Mouse (Mus musculus) yolk sac, embryonic 10.5 days (tissue): ENCODE data around the gene Gm340.

Experiments used
- DNase-seq: peaks from one replicate; pipeline ENCODE4 v3.0.0-alpha.2; 2017; ENCODE audit warnings: low spot score

The Gm340 gene

DNA sequence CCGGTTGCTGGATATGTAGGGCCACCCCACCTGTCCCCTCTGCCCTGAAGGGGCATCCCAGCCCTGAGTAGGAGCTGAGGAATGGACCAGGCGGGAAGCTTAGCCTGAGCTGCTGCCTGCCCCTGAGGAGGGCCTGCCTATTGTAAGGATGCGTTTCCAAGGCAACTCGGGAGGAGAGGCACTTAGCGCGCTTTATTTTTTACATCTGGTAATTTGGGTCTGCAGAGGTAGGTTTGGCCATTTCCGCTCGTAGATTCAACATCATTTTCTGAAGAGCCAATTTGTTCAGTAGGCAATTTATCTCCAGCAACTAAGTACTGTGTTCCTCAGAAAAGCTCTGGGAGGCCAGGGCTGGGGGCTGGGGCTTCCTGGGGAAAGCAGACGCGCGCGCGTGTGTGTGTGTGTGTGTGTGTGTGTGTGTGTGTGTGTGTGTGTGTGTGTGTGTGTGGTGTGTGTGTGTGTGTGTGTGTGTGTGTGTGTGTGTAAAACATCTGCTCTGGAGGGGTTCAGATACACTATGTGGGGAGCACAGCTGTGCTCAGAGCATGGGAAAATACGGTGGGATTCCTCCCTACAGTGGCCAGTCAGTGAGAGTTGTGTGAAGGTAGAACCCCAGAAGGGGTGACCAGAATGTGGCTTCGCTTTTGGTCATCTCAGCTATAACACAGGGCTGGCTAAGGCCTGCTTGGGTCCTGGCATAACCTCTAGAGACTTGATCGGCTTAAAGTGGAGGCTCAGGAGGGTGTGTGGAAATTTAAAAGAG, 31.3 kb downstream of the Gm340 start:
- no peak for DNase-seq

- no peak for DNase-seq
Observed at GRCm38 (mm10) chr19:41615606-41616224, 33.5 kb downstream of the Gm340 start.

- no peak for DNase-seq
Observed at GRCm38 (mm10) chr19:41616274-41616673, 34.1 kb downstream of the Gm340 start.

DNA sequence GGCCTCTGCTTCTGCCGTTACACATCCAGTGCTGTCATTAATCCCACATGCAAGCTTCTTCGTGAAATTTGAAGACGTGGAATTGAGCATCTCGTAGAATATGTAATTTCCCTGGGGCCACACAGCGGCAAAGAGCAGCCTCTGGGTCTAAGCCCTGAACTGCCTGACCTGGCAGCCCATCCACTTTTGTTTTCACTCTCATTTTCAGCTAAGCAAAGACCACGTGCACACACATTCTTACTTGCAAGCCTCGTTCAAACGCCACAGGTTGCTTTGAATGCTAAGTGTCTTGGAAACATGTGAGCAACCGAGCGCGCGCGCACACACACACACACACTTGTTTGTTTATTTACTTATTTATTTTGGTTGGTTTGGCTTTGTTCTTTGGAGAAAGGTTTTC, 34.9 kb downstream of the Gm340 start:
- no peak for DNase-seq

GRCm38 (mm10) chr19:41618153-41618657, 36.0 kb downstream of the Gm340 start:
- DNase-seq = no peak

DNA sequence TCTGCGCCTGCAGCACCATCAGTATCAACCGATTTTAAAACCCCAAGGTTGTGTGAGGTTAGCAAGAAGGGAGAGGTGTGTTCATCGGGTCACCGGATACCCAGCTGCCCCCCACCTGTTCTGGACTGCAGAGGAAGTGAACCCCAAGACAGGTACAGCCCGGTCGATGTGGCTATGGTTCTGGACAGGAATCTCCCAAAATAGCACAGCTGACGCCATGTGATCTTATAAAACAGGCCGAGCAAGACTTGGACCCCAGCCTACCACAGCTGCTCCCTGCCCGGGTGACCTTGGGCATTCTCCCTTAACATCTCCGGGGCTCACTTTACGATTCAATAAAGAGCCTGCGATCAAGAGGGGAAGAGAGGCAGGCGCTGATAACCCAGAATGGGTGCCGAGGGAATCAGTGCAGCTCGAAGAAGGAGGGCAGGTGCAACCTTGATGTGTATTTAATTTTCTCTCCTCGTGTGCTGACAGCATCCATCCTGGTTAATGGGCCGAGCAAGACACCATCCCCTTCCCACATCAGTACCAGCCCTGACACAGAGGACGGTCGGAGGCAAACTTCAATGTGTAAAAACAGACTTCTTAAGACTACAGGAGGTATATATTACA, 36.7 kb downstream of the Gm340 start:
- no peak for DNase-seq

DNA sequence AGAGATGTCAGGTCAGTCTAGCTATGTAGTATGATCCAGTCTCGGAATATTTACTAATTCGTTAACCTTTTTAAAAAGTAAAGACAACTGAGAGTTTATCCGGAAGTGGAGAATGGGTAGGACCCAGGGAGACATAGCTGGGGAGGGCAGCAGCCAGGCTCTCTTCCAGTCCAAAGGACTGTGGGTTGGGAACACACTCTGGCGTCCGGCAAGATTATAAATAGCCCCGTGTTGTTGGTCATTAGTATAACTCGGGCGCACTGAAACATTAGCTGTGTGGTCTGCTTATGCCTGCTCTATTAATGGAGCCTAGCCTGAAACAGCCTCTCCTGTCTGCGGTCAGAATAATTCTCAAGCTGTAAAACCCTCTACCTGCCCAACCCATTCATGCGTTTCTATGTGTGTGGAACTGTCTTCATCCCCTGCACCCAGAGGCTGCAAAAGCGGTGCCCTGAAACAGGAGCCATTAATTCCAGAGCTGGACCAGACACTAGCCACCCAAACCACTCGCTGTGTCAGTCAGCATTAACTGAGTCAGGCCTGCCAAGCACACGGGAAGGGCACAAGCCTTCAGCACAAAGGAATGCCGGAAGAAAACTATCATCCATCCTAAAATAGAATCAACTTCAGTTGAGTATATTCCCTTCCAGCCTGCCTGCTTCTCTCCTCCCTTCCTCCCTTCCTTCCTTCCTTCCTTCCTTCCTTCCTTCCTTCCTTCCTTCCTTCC, 38.4 kb downstream of the Gm340 start:
- DNase-seq = no peak

DNA sequence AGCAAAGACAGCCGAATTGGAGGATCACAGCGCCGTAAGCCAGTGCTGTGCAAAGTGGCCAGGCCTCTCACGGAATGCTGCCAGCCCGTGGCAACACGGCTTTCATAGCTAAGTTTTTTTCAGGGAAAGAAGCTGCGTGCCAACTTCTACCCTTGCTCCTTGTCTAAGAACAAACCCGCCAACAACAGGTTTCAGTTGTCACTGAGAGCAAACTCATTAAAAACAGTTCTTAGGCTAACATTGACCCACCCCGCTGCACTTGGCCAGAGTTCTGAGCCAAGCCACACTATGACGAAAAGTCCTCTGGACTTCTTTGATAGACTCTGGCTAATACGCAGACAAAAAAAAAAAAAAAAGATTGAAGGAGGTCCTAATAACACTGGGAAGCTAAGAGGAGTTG, 46.8 kb downstream of the Gm340 start:
- no peak for DNase-seq

DNA sequence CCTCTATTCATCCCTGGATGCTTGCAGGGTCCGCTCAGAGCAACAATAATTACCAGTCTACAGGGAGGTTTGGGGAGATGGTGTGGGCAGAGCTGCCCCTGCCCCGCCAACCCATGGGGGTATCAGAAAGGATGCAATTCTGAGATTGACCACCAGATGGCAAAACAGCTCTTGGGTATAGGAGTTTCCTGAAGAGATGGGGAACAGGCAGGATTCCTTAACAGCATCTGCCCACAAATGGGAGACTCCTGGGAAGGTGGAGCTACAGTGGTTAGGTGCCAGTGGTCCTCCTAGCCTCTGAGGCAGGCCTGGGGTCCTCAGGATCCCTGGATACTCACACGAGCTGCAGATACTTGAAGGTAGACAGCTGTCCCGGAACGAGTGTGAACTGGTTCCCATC, 47.4 kb downstream of the Gm340 start:
- DNase-seq = peak; percentile 13

- DNase-seq = no peak
Observed at GRCm38 (mm10) chr19:41634099-41634498, 51.9 kb downstream of the Gm340 start.

DNA sequence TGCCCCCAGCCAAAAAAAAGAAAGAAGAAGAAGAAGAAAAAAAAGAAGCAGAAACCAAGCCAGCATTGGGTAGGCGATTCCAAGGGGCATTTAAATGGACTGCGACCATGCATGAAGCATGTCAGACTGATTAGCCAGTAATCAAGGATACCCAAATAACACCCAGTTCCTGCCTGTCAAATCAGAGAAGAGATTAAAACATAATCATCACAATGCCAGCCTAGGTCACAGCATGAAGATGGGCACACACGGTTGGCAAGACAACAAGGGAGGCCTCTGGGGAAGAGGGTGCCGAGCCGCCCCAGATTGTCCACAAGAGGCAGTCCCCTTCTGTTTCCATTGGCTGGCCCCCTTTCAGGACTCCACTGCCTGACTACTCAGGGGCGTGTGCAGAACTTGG, 52.8 kb downstream of the Gm340 start:
- DNase-seq = no peak
